19 mouse cellular contexts compared by ENCODE assay signal in genomic region chr2:72441010-72441409, GRCm38 (mm10). TPM values are rescaled to one million over a fixed set of nuclear protein-coding genes. Genes with fewer than 3 reads are reported as not detected.
DNase-seq lines count a peak whose midpoint lies in the region; ATAC-seq lines count a peak whose summit lies in the region.
"Had no signal": no experiment of that assay in that cellular context is flagged by ENCODE, and none has a peak within 500 bp of the region (broad histone marks: within the 10 kb centered on the region; RNA-seq: fewer than 3 reads in every experiment).

No protein-coding gene starts in this region.

- H3K9me3 ChIP-seq in midbrain, embryonic 13.5 days: no peaks in the 10 kb centered on the region
- H3K9me3 ChIP-seq: heart, embryonic 12.5 days; lung, embryonic 15.5 days had no signal

- H3K4me1 ChIP-seq in midbrain, embryonic 13.5 days (replicated peaks): peaks cover 10% of the 10 kb centered on the region
- H3K4me1 ChIP-seq: heart, embryonic 12.5 days; lung, embryonic 15.5 days had no signal

- H3K36me3 ChIP-seq in midbrain, embryonic 13.5 days: no peaks in the 10 kb centered on the region

- H3K27ac ChIP-seq in midbrain, embryonic 13.5 days: no peak overlapping the region
- H3K27ac ChIP-seq: kidney, postnatal 0 days; liver, embryonic 14.5 days; lung, embryonic 15.5 days had no signal

- no peaks in the 10 kb centered on the region for H3K27me3 ChIP-seq in midbrain, embryonic 13.5 days
- H3K27me3 ChIP-seq: heart, embryonic 12.5 days; lung, embryonic 15.5 days had no signal

- no peak overlapping the region for H3K4me3 ChIP-seq in midbrain, embryonic 13.5 days (replicated peaks)
- H3K4me3 ChIP-seq: heart, embryonic 12.5 days; lung, embryonic 15.5 days had no signal

- no peak overlapping the region for H3K9ac ChIP-seq in midbrain, embryonic 13.5 days (replicated peaks)
- H3K9ac ChIP-seq: heart, embryonic 12.5 days; liver, embryonic 14.5 days; lung, embryonic 15.5 days had no signal

- intact Hi-C loops in heart, postnatal 25 days (cut with DNase I): no loop called here
- intact Hi-C loops in heart, postnatal 10 days (cut with DNase I): no loop called here

- 63% methylated on average over 9 of the region's 9 CpGs for WGBS in midbrain, embryonic 13.5 days

- ATAC-seq in midbrain, embryonic 13.5 days: peak; percentile 55
- ATAC-seq in activated CD4-positive, CD25-positive, alpha-beta regulatory T cell, adult 4 months: no peak

- H3K4me2 ChIP-seq in midbrain, embryonic 13.5 days (replicated peaks): no peak overlapping the region
- H3K4me2 ChIP-seq: heart, embryonic 12.5 days; lung, embryonic 15.5 days had no signal

- DNase-seq in heart, adult 11 months: peak; percentile 80
- DNase-seq in heart, postnatal 25 days (ENCODE audit: low spot score): no peak
- DNase-seq in right cerebral cortex, postnatal 10 days (ENCODE audit: low spot score in 2 of 2): peak; percentile 44 to 54
- no peak for DNase-seq in right cerebral cortex, adult 2 months (ENCODE audit: low spot score in 2 of 2)
- DNase-seq in heart, postnatal 10 days: no peak
- DNase-seq: adrenal gland, adult 8-10 months; cerebellum, adult 11-12 months; cerebellum, postnatal 36 days; heart, postnatal 36 days; kidney, adult 11 months; lung, postnatal 4 days; retina, postnatal 1 day; thymus, adult 18-20 months had no signal

RNA-seq across cellular contexts. Expression of gene Cdca7, which starts 34.9 kb away (rescaled TPM):
- total RNA-seq in heart, postnatal 25 days (2021): 1 to 10 TPM; 1.4 to 1.6 TPM
- polyA plus RNA-seq in midbrain, embryonic 13.5 days (2015; fragmentation: Nextera tagmentation; extraction: Ambion mirVana): 55.0 and 64.8 TPM in 2 replicates
- polyA plus RNA-seq in activated CD4-positive, CD25-positive, alpha-beta regulatory T cell, adult 4 months (2017; shearing (Covaris generic)): 10 to 100 TPM; 31.9 to 53.0 TPM
- total RNA-seq in heart, postnatal 10 days (2021): 10 to 100 TPM in 1 of 2 experiments, 1 to 10 TPM in 1; 6.7 to 10.6 TPM

Comparison
In these comparisons a context has a peak if more than half of its experiments do, and no peak if none do; other contexts are left out.
1. DNase-seq: peak in heart, adult 11 months (single experiment) and right cerebral cortex, postnatal 10 days (2 of 2); none in heart, postnatal 25 days (single experiment), right cerebral cortex, adult 2 months (0 of 2) and heart, postnatal 10 days (0 of 2).